Mouse (Mus musculus) stomach, embryonic 16.5 days (tissue): ENCODE results near the gene Ipcef1. TPM values are rescaled to one million over a fixed set of nuclear protein-coding genes. Genes with fewer than 3 reads are reported as not detected.

ENCODE experiments used
- ATAC-seq: fragments of 200-750 bp; cut with Nextera tagmentation; 2 replicates; pipeline ENCODE4 v1.8.0; 2017; ENCODE audit warnings: moderate number of reproducible peaks, moderate TSS enrichment; ENCODE audit not compliant: insufficient read depth, low FRiP score
- H3K27ac ChIP-seq: fragments of 300-500 bp; sonication (generic); 2 replicates; pipeline ENCODE4 v1.5.1; 2014; ENCODE audit warnings: low read length
- H3K27me3 ChIP-seq: fragments of 300-500 bp; sonication (generic); 2 replicates; pipeline ENCODE4 v1.6.1; 2014; ENCODE audit warnings: low read length, control low read depth, mixed read lengths; ENCODE audit not compliant: control insufficient read depth, insufficient read depth
- H3K36me3 ChIP-seq: fragments of 300-500 bp; sonication (generic); 2 replicates; pipeline ENCODE4 v1.6.1; 2014; ENCODE audit warnings: low read length; ENCODE audit not compliant: control insufficient read depth, insufficient read depth
- H3K4me1 ChIP-seq: fragments of 300-500 bp; sonication (generic); 2 replicates; pipeline ENCODE4 v1.6.1; 2014; ENCODE audit warnings: low read length, control low read depth, mixed read lengths; ENCODE audit not compliant: control insufficient read depth, insufficient read depth
- H3K4me2 ChIP-seq: fragments of 300-500 bp; sonication (generic); 2 replicates; pipeline ENCODE4 v1.6.1; 2014; ENCODE audit warnings: low read depth, low read length, mixed read lengths
- H3K4me3 ChIP-seq: fragments of 300-500 bp; sonication (generic); replicated peaks from 2 replicates; pipeline ENCODE4 v1.5.1; 2014; ENCODE audit warnings: mild to moderate bottlenecking, low read length
- H3K9ac ChIP-seq: fragments of 300-500 bp; sonication (generic); 2 replicates; pipeline ENCODE4 v1.6.1; 2014; ENCODE audit warnings: low read length
- H3K9me3 ChIP-seq: fragments of 300-500 bp; sonication (generic); replicated peaks from 2 replicates; pipeline ENCODE4 v1.6.1; 2016; ENCODE audit warnings: low read length, control low read depth; ENCODE audit not compliant: control insufficient read depth
- WGBS: fragments of 180-500 bp; shearing (Covaris S2); extraction: QIAGEN DNeasy Blood & Tissue Kit; methylation state at CpG from one replicate; pipeline ENCODE4 v1.1.7; 2014; 5-methylcytosine and 5-hydroxymethylcytosine counted together
- polyA plus RNA-seq: library from polyadenylated mRNA; unstranded; fragments of >200 nt; fragmentation: Nextera tagmentation; extraction: Ambion mirVana; gene quantifications from 2 replicates; pipeline ENCODE4 v1.2.1, GENCODE M21; 2015

Gene Ipcef1
- polyA plus RNA-seq, 1 experiment from 2014 or later, result 0.80 TPM

DNA sequence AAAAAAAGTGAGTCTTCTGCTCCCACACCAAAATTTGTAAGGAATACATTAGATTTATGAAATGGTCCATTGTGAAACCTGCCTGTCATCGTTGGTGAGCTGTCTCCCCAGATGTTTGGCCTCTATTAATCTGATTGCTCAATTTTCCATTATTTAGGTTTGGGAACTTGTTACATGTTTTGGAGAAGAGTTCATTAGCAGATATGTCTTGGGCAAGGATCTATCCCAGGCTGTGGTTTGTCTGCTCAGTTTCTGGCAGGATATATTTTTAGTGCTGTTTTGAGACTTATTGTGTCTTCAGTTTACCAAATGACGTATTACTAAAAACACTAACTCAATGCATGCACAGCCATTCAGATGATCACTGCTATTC is 4.4 kb downstream of the Ipcef1 start:
- Histone ChIP-seq H3K4me2 (peak overlapping the region; percentile 24; the same call in 1 of the 2 replicates), H3K27ac (peak overlapping the region; percentile 71)
- 40% methylated on average over 2 of the region's 2 CpGs for WGBS

DNA sequence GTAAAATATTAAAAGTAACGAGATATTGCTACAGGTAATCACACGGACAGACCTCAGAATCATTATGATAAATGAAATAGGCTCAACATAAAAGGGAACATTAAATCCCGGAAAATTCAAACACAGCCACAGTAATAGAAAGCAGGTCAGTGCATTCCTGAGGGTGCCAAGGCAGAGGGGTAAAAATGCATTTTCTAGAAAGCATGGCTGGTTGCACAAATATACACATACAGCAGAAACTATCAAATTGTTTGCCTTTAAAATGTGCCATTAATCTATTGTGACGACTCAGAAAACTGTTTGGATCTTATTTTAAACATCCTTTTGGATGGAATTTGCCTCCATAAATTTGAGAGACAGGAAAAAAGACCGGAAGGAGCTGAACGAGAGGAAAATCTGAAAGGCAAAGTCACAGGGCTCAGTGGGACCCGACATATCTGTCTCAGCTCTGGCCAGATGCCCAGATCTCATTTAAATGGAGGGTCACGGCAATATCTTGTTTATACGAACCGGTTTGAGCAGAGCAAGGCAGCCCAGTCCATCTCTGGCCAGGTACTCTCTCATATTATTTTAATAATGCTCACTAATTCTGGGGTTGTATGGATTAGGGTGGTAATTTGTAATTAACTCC is 4.9 kb downstream of the Ipcef1 start:
- peak; percentile 74; the same call in 1 of the 2 replicates for ATAC-seq
- Histone ChIP-seq H3K9me3 (no peaks in the 10 kb centered on the region), H3K36me3 (no peaks in the 10 kb centered on the region), H3K4me3 (no peak overlapping the region), H3K4me2 (peak overlapping the region; percentile 24; the same call in 1 of the 2 replicates), H3K4me1 (peaks cover 11% of the 10 kb centered on the region), H3K27ac (peak overlapping the region; percentile 71), H3K9ac (no peak overlapping the region), H3K27me3 (no peaks in the 10 kb centered on the region)
- WGBS, result 19% methylated on average over 10 of the region's 10 CpGs

More for the DNA sequence above, 4.4 kb downstream of the Ipcef1 start:
- Histone ChIP-seq H3K9me3 (no peaks in the 10 kb centered on the region), H3K36me3 (no peaks in the 10 kb centered on the region), H3K27me3 (no peaks in the 10 kb centered on the region), H3K4me3 (no peak overlapping the region), H3K4me1 (peaks cover 13% of the 10 kb centered on the region), H3K9ac (no peak overlapping the region)
- no peak for ATAC-seq

DNA sequence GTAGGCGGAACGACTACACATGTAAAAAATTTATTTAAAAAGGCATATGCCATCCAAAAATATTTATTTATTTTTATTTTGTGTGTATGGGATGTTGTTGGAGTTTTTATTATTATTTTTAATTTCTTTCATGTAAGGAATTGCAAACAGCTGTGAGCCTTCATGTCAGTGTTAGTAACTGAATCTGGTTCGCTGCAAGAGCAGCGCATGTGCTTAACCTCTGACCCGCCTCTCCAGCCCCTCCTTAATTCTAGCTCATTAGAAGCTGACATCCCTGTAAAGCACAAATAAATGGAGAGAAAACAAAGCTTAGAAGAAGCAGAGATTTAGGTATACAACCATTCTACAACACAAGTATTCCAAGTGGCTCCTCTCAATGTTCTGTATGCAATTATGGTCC is 8.4 kb downstream of the Ipcef1 start:
- Histone ChIP-seq H3K4me1 (peaks cover 12% of the 10 kb centered on the region), H3K27ac (no peak overlapping the region), H3K36me3 (no peaks in the 10 kb centered on the region), H3K9me3 (no peaks in the 10 kb centered on the region), H3K4me2 (no peak overlapping the region), H3K27me3 (no peaks in the 10 kb centered on the region), H3K9ac (no peak overlapping the region), H3K4me3 (no peak overlapping the region)
- ATAC-seq, result no peak
- 70% methylated on average over 5 of the region's 5 CpGs for WGBS

DNA sequence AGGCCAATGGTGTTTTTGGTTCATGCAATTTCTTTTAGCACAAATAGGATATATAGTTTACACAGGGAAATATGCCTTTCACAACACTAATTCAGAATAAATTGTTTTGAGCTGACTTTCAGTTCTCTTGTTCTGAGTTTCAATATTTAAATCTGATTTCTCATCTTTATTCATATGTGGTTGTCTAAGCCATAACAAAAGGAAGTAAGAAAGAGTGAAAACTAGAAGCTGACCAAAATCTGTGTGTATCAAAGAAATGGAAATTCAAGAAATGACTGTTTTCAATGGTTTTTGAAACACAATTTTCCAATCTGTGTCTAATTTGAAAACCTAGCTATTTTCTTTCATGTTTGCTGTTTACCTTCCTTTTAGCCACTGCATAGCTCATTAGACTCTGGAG is 11.2 kb downstream of the Ipcef1 start:
- no peak for ATAC-seq
- H3K4me2 ChIP-seq, result no peak overlapping the region
- no peak overlapping the region for H3K9ac ChIP-seq
- H3K9me3 ChIP-seq, result no peaks in the 10 kb centered on the region
- H3K36me3 ChIP-seq, result no peaks in the 10 kb centered on the region
- H3K4me3 ChIP-seq, result no peak overlapping the region
- no peak overlapping the region for H3K27ac ChIP-seq
- H3K4me1 ChIP-seq, result peaks cover 3% of the 10 kb centered on the region; the same call in 1 of the 2 replicates
- H3K27me3 ChIP-seq, result no peaks in the 10 kb centered on the region

DNA sequence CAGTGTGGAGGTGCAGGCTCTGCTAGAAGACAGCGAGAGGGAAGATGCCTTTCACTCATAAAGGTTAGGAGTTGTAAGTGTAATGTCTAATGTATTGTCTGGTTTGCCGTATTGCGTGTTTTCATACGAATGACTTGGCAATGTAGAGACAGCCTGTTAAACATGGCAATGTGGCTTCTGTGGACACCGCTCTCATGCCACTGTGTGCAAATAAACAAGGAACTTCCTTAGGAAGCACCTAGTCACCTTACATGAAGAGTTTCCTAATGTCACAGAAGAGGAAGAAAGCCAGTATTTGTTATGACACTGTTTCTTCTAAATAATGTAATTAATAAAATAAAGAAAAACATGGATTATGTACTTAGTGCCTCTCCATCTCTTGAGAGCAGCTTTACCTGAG is 15.1 kb downstream of the Ipcef1 start:
- Histone ChIP-seq H3K36me3 (no peaks in the 10 kb centered on the region), H3K9me3 (no peaks in the 10 kb centered on the region), H3K4me2 (no peak overlapping the region), H3K27ac (no peak overlapping the region), H3K4me1 (peaks cover 3% of the 10 kb centered on the region; the same call in 1 of the 2 replicates), H3K4me3 (no peak overlapping the region), H3K9ac (no peak overlapping the region), H3K27me3 (no peaks in the 10 kb centered on the region)
- ATAC-seq, result no peak
- 88% methylated on average over 5 of the region's 5 CpGs for WGBS

DNA sequence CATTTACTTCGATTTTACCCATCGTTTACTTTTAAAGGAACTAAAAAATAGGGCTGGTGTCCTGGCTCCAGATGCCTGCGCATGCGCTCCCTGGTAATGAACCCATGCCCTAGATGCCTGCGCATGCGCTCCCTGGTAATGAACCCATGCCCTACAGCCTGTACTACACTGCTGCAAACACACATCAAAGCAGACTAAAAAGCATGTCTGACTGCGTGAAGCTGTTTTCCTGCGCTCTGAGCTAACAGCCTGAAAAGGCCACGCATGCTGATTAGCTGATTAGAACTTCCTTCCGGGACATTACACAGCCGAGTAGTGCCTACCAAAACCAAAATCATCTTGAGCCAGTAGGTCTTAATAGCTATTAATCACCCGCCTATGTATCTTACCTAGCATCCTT is 16.7 kb downstream of the Ipcef1 start:
- Histone ChIP-seq H3K9ac (no peak overlapping the region), H3K9me3 (no peaks in the 10 kb centered on the region), H3K27ac (no peak overlapping the region), H3K4me1 (peaks cover under 1% of the 10 kb centered on the region; the same call in 1 of the 2 replicates), H3K36me3 (no peaks in the 10 kb centered on the region), H3K4me3 (no peak overlapping the region), H3K27me3 (no peaks in the 10 kb centered on the region), H3K4me2 (no peak overlapping the region)
- WGBS, result 70% methylated on average over 12 of the region's 12 CpGs
- ATAC-seq, result no peak

DNA sequence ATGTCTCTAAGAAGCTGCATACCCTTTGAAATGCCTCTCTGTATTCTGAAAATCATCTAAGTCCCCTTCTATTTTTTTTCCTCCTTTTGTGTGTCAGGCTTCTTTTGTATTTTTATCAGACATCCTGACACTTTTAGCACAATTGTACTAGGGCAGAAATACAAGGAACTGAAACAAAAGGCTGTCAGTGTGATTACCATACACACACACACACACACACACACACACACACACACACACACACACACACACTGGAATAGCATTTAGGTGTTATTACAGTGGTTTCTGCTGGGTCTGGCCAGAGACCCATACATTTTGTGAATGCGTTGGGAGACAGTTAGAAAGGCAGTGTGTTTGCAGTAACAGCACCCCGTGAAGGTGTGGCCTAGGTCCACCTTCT is 18.8 kb downstream of the Ipcef1 start:
- Histone ChIP-seq H3K36me3 (no peaks in the 10 kb centered on the region), H3K27me3 (no peaks in the 10 kb centered on the region), H3K4me3 (no peak overlapping the region), H3K9me3 (no peaks in the 10 kb centered on the region), H3K4me2 (no peak overlapping the region), H3K27ac (no peak overlapping the region), H3K9ac (no peak overlapping the region), H3K4me1 (no peaks in the 10 kb centered on the region)
- ATAC-seq, result no peak
- WGBS, result 89% methylated on average over 2 of the region's 2 CpGs

DNA sequence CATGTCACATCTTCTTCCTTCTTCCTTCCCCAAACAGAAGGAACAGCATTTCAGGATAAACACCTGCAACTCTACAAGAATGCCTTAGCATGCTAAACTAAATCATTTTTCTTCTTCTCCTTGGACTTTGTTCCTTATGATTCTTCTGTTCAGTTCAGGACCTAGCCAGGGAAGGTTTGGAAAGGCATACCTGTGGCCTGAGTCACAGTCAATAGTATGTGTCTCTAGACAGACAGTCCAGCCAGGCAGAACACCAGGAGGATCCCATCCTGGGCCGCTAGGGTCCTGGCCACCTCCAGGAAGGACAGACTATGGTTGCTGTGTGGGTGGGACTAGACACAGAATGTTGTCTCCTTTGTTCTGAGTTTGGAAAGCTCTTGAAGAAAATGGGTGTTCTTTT is 27.2 kb downstream of the Ipcef1 start:
- H3K36me3 ChIP-seq, result no peaks in the 10 kb centered on the region
- no peak for ATAC-seq
- WGBS, result 87% methylated on average over 1 of the region's 1 CpGs
- no peak overlapping the region for H3K4me2 ChIP-seq
- H3K4me3 ChIP-seq, result no peak overlapping the region
- no peaks in the 10 kb centered on the region for H3K27me3 ChIP-seq
- no peak overlapping the region for H3K9ac ChIP-seq
- no peaks in the 10 kb centered on the region for H3K9me3 ChIP-seq
- H3K4me1 ChIP-seq, result no peaks in the 10 kb centered on the region
- no peak overlapping the region for H3K27ac ChIP-seq

DNA sequence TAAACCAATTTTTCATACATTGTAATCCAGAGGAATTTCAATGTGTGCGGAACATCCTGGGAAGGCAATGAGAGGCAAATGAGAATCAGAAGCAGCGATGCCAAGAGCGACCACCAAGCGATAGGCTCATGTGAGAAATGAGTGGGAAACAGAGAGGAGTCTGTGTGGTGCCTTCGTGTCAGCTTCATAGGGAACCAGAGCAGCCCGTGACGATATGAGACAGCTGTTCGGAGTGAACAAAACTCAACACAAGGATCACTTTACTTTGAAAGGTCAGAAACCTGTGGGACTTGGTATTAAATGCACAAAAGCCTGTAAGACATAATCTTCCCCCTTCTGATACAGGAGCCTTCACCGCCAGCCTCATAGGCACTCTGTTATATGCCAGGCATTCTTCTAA is 31.7 kb downstream of the Ipcef1 start:
- no peaks in the 10 kb centered on the region for H3K4me1 ChIP-seq
- no peaks in the 10 kb centered on the region for H3K9me3 ChIP-seq
- H3K36me3 ChIP-seq, result no peaks in the 10 kb centered on the region
- no peak for ATAC-seq
- WGBS, result 67% methylated on average over 9 of the region's 9 CpGs
- H3K9ac ChIP-seq, result no peak overlapping the region
- H3K27ac ChIP-seq, result peak overlapping the region; percentile 39; the same call in 1 of the 2 replicates
- H3K4me2 ChIP-seq, result no peak overlapping the region
- no peaks in the 10 kb centered on the region for H3K27me3 ChIP-seq
- H3K4me3 ChIP-seq, result no peak overlapping the region
